Mouse (Mus musculus): Measurements from ENCODE around the gene Med25.

GRCm38 (mm10) chr7:44900632-44901031, 8.1 kb upstream of the Med25 start:
- TF ChIP-seq CTCF (IDR thresholded peaks at IDR 0.05; ENCODE audit: control insufficient read depth, insufficient read depth, low read length) (no peak), POLR2A (IDR thresholded peaks at IDR 0.05; ENCODE audit: borderline replicate concordance, control insufficient read depth, low read depth, low read length) (0 out of 2 replicates have a peak, but pooled peaks have one; percentile 4)

Data from bone marrow, adult 2 months (tissue).